Mouse (Mus musculus) liver, embryonic 14.5 days (tissue): Measurements from ENCODE around the gene Vwa7. TPM values are rescaled to one million over a fixed set of nuclear protein-coding genes. Genes with fewer than 3 reads are reported as not detected.

Source experiments
- ATAC-seq: fragments of 200-750 bp; cut with Nextera tagmentation; 2 replicates; pipeline ENCODE4 v1.8.0; 2017; ENCODE audit warnings: moderate number of reproducible peaks, mild to moderate bottlenecking, moderate library complexity; ENCODE audit not compliant: insufficient read depth
- DNase-seq, 3 experiments: peaks; one replicate each; pipeline ENCODE4 v3.0.0-alpha.2; 2012 to 2013; ENCODE audit warnings: low read depth in 3 of 3, low spot score in 3 of 3
- H3K27ac ChIP-seq: fragments of 300-500 bp; sonication (generic); 2 replicates; pipeline ENCODE4 v1.5.1; 2014; ENCODE audit warnings: moderate library complexity, mild to moderate bottlenecking, control low read depth, inconsistent platforms
- H3K27me3 ChIP-seq: fragments of 300-500 bp; sonication (generic); 2 replicates; pipeline ENCODE4 v1.6.1; 2014; ENCODE audit warnings: mild to moderate bottlenecking, low read length, moderate library complexity; ENCODE audit not compliant: control insufficient read depth, insufficient read depth
- H3K36me3 ChIP-seq: fragments of 300-500 bp; sonication (generic); replicated peaks from 2 replicates; pipeline ENCODE4 v1.6.1; 2014; ENCODE audit warnings: low read depth; ENCODE audit not compliant: control insufficient read depth, insufficient read depth
- H3K4me1 ChIP-seq, 2 experiments: fragments of 200-500 bp in 1 of 2; fragments of 300-500 bp in 1 of 2; sonication (generic) in 1 of 2; replicated peaks; 2 replicates each; pipeline ENCODE4 v1.6.1; 2012 to 2014; ENCODE audit warnings: antibody characterized with exemption in 1 of 2, inconsistent platforms in 1 of 2, low read length in 1 of 2; ENCODE audit not compliant: control insufficient read depth in 2 of 2, insufficient read depth in 2 of 2
- H3K4me2 ChIP-seq: fragments of 300-500 bp; sonication (generic); 2 replicates; pipeline ENCODE4 v1.6.1; 2014; ENCODE audit warnings: low read depth, mild to moderate bottlenecking, control low read depth, moderate library complexity
- H3K4me3 ChIP-seq, 2 experiments: fragments of 200-500 bp in 1 of 2; fragments of 300-500 bp in 1 of 2; sonication (generic) in 1 of 2; 2 replicates each; pipeline ENCODE4 v1.5.1; 2012 to 2014; ENCODE audit warnings: low read depth in 2 of 2, low read length in 2 of 2, mild to moderate bottlenecking in 2 of 2, control low read depth in 1 of 2, inconsistent platforms in 1 of 2, moderate library complexity in 1 of 2; ENCODE audit not compliant: insufficient read depth in 1 of 2
- H3K9ac ChIP-seq: fragments of 300-500 bp; sonication (generic); replicated peaks from 2 replicates; pipeline ENCODE4 v1.6.1; 2014; ENCODE audit warnings: mild to moderate bottlenecking, control low read depth, moderate library complexity
- H3K9me3 ChIP-seq: fragments of 300-500 bp; sonication (generic); 2 replicates; pipeline ENCODE4 v1.6.1; 2016; ENCODE audit warnings: low read length, mixed read lengths; ENCODE audit not compliant: control insufficient read depth
- CTCF ChIP-seq: IDR thresholded peaks from 2 replicates; pipeline ENCODE4 v1.5.1; 2016; ENCODE audit warnings: antibody characterized with exemption, low read depth, control low read depth
- EP300 ChIP-seq: IDR thresholded peaks from 2 replicates; pipeline ENCODE4 v1.6.1; 2016; ENCODE audit warnings: antibody characterized with exemption, low read depth
- WGBS: fragments of 180-500 bp; shearing (Covaris S2); extraction: QIAGEN DNeasy Blood & Tissue Kit; methylation state at CpG from one replicate; pipeline ENCODE4 v1.1.7; 2014; ENCODE audit not compliant: insufficient replicate concordance; 5-methylcytosine and 5-hydroxymethylcytosine counted together
- polyA plus RNA-seq, 2 experiments: library from polyadenylated mRNA; depleted of rRNA in 1 of 2; stranded (reverse) in 1 of 2; unstranded in 1 of 2; fragments of >200 nt; fragmentation: Nextera tagmentation in 1 of 2; extraction: Ambion mirVana in 1 of 2; gene quantifications; 2 replicates each; pipeline versions ENCODE4 v1.2.1 to v1.2.3; 2012 to 2014

Vwa7 gene
- polyA plus RNA-seq, 2 experiments: 0.18 TPM; not detected in 1

DNA sequence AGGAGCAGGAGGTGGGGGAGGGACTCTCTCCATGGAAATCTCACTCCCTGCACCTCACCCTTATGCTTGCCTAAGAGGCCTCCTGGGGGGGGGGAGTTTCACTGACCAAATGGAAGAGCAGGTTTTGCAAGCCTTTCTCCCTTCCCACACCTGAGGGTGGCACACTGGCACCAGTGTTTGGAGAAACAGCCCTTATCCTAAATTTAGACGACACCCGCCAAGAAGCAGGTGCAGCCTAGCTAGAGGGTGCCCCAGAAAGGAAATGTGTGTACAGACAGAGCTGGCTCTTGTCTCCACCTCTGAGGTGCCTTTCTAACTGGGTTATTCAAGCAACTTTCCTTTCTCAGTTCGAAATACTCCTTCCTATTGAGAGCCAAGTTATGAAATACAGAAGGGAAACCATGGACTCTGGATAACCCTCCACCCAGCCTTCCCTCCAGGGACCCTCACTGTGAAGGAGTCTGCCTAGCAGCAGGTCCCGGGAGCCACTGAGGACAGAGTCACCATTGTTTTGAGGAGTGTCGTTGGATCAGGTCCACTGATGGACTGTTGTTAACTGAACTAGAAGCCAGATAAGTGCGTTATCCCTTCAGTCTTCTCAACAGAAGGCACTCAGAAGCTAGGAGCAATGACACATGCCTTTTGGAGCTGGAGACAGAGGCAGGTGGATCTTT is 54.3 kb downstream of the Vwa7 start:
- no peak overlapping the region for H3K4me2 ChIP-seq
- 46% methylated on average over 6 of the region's 6 CpGs for WGBS
- TF ChIP-seq EP300 (no peak), CTCF (no peak)
- ATAC-seq (no peak), DNase-seq (no peak)
- H3K4me3 ChIP-seq: no peak overlapping the region
- no peak overlapping the region for H3K27ac ChIP-seq
- H3K9me3 ChIP-seq: no peaks in the 10 kb centered on the region
- no peaks in the 10 kb centered on the region for H3K36me3 ChIP-seq
- peaks cover 0 to 5% of the 10 kb centered on the region in 2 experiments; a peak in 2 of 4 replicates for H3K4me1 ChIP-seq
- H3K9ac ChIP-seq: no peak overlapping the region
- H3K27me3 ChIP-seq: peaks cover 22% of the 10 kb centered on the region

DNA sequence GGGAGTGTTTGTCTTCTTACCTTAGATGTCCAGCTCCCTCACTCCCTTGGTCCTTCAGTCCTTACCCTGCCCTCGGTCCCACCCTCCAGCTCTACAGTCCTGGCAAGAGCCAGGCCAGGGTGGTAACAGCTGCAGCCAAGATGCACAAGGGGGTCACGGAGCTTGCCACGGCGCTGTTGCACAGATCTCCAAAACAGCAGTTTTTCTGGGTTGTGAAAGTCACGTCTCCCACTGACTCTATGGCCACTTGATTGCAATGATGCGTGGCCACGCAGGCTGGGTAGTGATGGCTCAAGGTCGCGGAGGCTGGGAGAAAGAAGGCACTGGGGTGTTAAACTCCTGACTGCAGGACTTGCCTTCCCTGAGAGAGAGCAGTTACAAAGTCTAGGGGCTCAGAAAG is 55.1 kb downstream of the Vwa7 start:
- Histone ChIP-seq H3K27ac (no peak overlapping the region), H3K27me3 (peaks cover 14% of the 10 kb centered on the region), H3K4me2 (no peak overlapping the region), H3K4me3 (no peak overlapping the region), H3K9me3 (no peaks in the 10 kb centered on the region), H3K9ac (no peak overlapping the region), H3K36me3 (no peaks in the 10 kb centered on the region), H3K4me1 (0 out of 4 replicates have a peak, but pooled peaks cover 0 to 2% of the 10 kb centered on the region in 2 experiments)
- ATAC-seq: no peak
- no peak for DNase-seq
- WGBS: 76% methylated on average over 9 of the region's 9 CpGs
- TF ChIP-seq EP300 (no peak), CTCF (no peak)

- Histone ChIP-seq H3K4me3 (no peak overlapping the region), H3K27ac (no peak overlapping the region), H3K9ac (no peak overlapping the region), H3K4me2 (no peak overlapping the region), H3K9me3 (no peaks in the 10 kb centered on the region), H3K27me3 (no peaks in the 10 kb centered on the region), H3K36me3 (no peaks in the 10 kb centered on the region), H3K4me1 (peaks cover 0 to 3% of the 10 kb centered on the region in 2 experiments; a peak in 3 of 4 replicates)
- DNase-seq (no peak), ATAC-seq (no peak)
- TF ChIP-seq CTCF (no peak), EP300 (no peak)
- WGBS: 12% methylated on average over 17 of the region's 17 CpGs
Observed at GRCm38 (mm10) chr17:35074097-35074496, 57.7 kb downstream of the Vwa7 start.

Other genes with a start within 250 kb of the Vwa7 start
Only the 30 nearest of the 46 such genes appear.
- gene Zbtb12, start 137.1 kb upstream of the Vwa7 start, polyA plus RNA-seq (2012; rRNA removed): 5.1 and 6.2 TPM in 2 replicates
- 0.10 and 0.14 TPM in 2 replicates for gene Zbtb12, start 137.1 kb upstream of the Vwa7 start, polyA plus RNA-seq (2014; fragmentation: Nextera tagmentation; extraction: Ambion mirVana)
- gene Gm20547, start 134.5 kb upstream of the Vwa7 start, polyA plus RNA-seq (2012; rRNA removed): 0.02 TPM in 2 replicates
- not detected in 2 replicates for gene Gm20547, start 134.5 kb upstream of the Vwa7 start, polyA plus RNA-seq (2014; fragmentation: Nextera tagmentation; extraction: Ambion mirVana)
- 14.6 and 15.6 TPM in 2 replicates for gene C2, start 118.3 kb upstream of the Vwa7 start, polyA plus RNA-seq (2012; rRNA removed)
- 14.1 and 15.8 TPM in 2 replicates for gene C2, start 118.3 kb upstream of the Vwa7 start, polyA plus RNA-seq (2014; fragmentation: Nextera tagmentation; extraction: Ambion mirVana)
- gene Ehmt2, start 118.1 kb upstream of the Vwa7 start, polyA plus RNA-seq (2012; rRNA removed): 28.5 and 29.7 TPM in 2 replicates
- 10.2 TPM in 2 replicates for gene Ehmt2, start 118.1 kb upstream of the Vwa7 start, polyA plus RNA-seq (2014; fragmentation: Nextera tagmentation; extraction: Ambion mirVana)
- gene Slc44a4, start 102.1 kb upstream of the Vwa7 start, polyA plus RNA-seq (2012; rRNA removed): 1.0 and 1.6 TPM in 2 replicates
- 2.5 and 2.7 TPM in 2 replicates for gene Slc44a4, start 102.1 kb upstream of the Vwa7 start, polyA plus RNA-seq (2014; fragmentation: Nextera tagmentation; extraction: Ambion mirVana)
- gene Neu1, start 85.3 kb upstream of the Vwa7 start, polyA plus RNA-seq (2012; rRNA removed): 9.7 and 11.0 TPM in 2 replicates
- 10.1 and 10.4 TPM in 2 replicates for gene Neu1, start 85.3 kb upstream of the Vwa7 start, polyA plus RNA-seq (2014; fragmentation: Nextera tagmentation; extraction: Ambion mirVana)
- 1.5 and 3.5 TPM in 2 replicates for gene Hspa1b, start 57.3 kb upstream of the Vwa7 start, polyA plus RNA-seq (2012; rRNA removed)
- not detected in 2 replicates for gene Hspa1b, start 57.3 kb upstream of the Vwa7 start, polyA plus RNA-seq (2014; fragmentation: Nextera tagmentation; extraction: Ambion mirVana)
- not detected in 2 replicates for gene Gm20481, start 46.7 kb upstream of the Vwa7 start, polyA plus RNA-seq (2012; rRNA removed)
- not detected in 2 replicates for gene Gm20481, start 46.7 kb upstream of the Vwa7 start, polyA plus RNA-seq (2014; fragmentation: Nextera tagmentation; extraction: Ambion mirVana)
- 0.90 and 2.5 TPM in 2 replicates for gene Hspa1a, start 44.4 kb upstream of the Vwa7 start, polyA plus RNA-seq (2012; rRNA removed)
- 0.38 and 0.41 TPM in 2 replicates for gene Hspa1a, start 44.4 kb upstream of the Vwa7 start, polyA plus RNA-seq (2014; fragmentation: Nextera tagmentation; extraction: Ambion mirVana)
- 0.02 TPM in 1 of 2 replicates, not detected in the other for gene Hspa1l, start 43.9 kb upstream of the Vwa7 start, polyA plus RNA-seq (2012; rRNA removed)
- 0.19 and 0.25 TPM in 2 replicates for gene Hspa1l, start 43.9 kb upstream of the Vwa7 start, polyA plus RNA-seq (2014; fragmentation: Nextera tagmentation; extraction: Ambion mirVana)
- 81.5 and 121 TPM in 2 replicates for gene Lsm2, start 34.7 kb upstream of the Vwa7 start, polyA plus RNA-seq (2012; rRNA removed)
- 122 and 132 TPM in 2 replicates for gene Lsm2, start 34.7 kb upstream of the Vwa7 start, polyA plus RNA-seq (2014; fragmentation: Nextera tagmentation; extraction: Ambion mirVana)
- gene Vars, start 15.6 kb upstream of the Vwa7 start, polyA plus RNA-seq (2012; rRNA removed): 58.2 and 67.6 TPM in 2 replicates
- 61.7 and 77.3 TPM in 2 replicates for gene Vars, start 15.6 kb upstream of the Vwa7 start, polyA plus RNA-seq (2014; fragmentation: Nextera tagmentation; extraction: Ambion mirVana)
- 2.3 and 2.7 TPM in 2 replicates for gene Sapcd1, start 11.4 kb downstream of the Vwa7 start, polyA plus RNA-seq (2012; rRNA removed)
- gene Sapcd1, start 11.4 kb downstream of the Vwa7 start, polyA plus RNA-seq (2014; fragmentation: Nextera tagmentation; extraction: Ambion mirVana): 2.5 and 2.7 TPM in 2 replicates
- 3.3 and 4.3 TPM in 2 replicates for gene Msh5, start 30.2 kb downstream of the Vwa7 start, polyA plus RNA-seq (2012; rRNA removed)
- 2.3 and 2.9 TPM in 2 replicates for gene Msh5, start 30.2 kb downstream of the Vwa7 start, polyA plus RNA-seq (2014; fragmentation: Nextera tagmentation; extraction: Ambion mirVana)
- gene Clic1, start 33.4 kb downstream of the Vwa7 start, polyA plus RNA-seq (2012; rRNA removed): 76.4 and 78.0 TPM in 2 replicates
- 38.1 and 39.9 TPM in 2 replicates for gene Clic1, start 33.4 kb downstream of the Vwa7 start, polyA plus RNA-seq (2014; fragmentation: Nextera tagmentation; extraction: Ambion mirVana)
- 12.0 and 12.3 TPM in 2 replicates for gene Ddah2, start 42.5 kb downstream of the Vwa7 start, polyA plus RNA-seq (2012; rRNA removed)
- gene Ddah2, start 42.5 kb downstream of the Vwa7 start, polyA plus RNA-seq (2014; fragmentation: Nextera tagmentation; extraction: Ambion mirVana): 16.1 and 17.3 TPM in 2 replicates
- gene Ly6g6c, start 48.8 kb downstream of the Vwa7 start, polyA plus RNA-seq (2012; rRNA removed): 0.26 and 0.48 TPM in 2 replicates
- 0.24 and 0.37 TPM in 2 replicates for gene Ly6g6c, start 48.8 kb downstream of the Vwa7 start, polyA plus RNA-seq (2014; fragmentation: Nextera tagmentation; extraction: Ambion mirVana)
- gene Mpig6b, start 49.6 kb downstream of the Vwa7 start, polyA plus RNA-seq (2012; rRNA removed): 2.3 and 2.6 TPM in 2 replicates
- 4.0 and 6.6 TPM in 2 replicates for gene Mpig6b, start 49.6 kb downstream of the Vwa7 start, polyA plus RNA-seq (2014; fragmentation: Nextera tagmentation; extraction: Ambion mirVana)
- 0.08 and 0.32 TPM in 2 replicates for gene Ly6g6e, start 60.3 kb downstream of the Vwa7 start, polyA plus RNA-seq (2012; rRNA removed)
- gene Ly6g6e, start 60.3 kb downstream of the Vwa7 start, polyA plus RNA-seq (2014; fragmentation: Nextera tagmentation; extraction: Ambion mirVana): not detected in 2 replicates
- 0.95 and 1.2 TPM in 2 replicates for gene Ly6g6d, start 61.5 kb downstream of the Vwa7 start, polyA plus RNA-seq (2012; rRNA removed)
- gene Ly6g6d, start 61.5 kb downstream of the Vwa7 start, polyA plus RNA-seq (2014; fragmentation: Nextera tagmentation; extraction: Ambion mirVana): 0.28 and 0.77 TPM in 2 replicates
- gene Ly6g6f, start 69.0 kb downstream of the Vwa7 start, polyA plus RNA-seq (2012; rRNA removed): 4.1 and 5.1 TPM in 2 replicates
- 5.0 and 6.3 TPM in 2 replicates for gene Ly6g6f, start 69.0 kb downstream of the Vwa7 start, polyA plus RNA-seq (2014; fragmentation: Nextera tagmentation; extraction: Ambion mirVana)
- 29.1 and 30.0 TPM in 2 replicates for gene Abhd16a, start 72.7 kb downstream of the Vwa7 start, polyA plus RNA-seq (2012; rRNA removed)
- gene Abhd16a, start 72.7 kb downstream of the Vwa7 start, polyA plus RNA-seq (2014; fragmentation: Nextera tagmentation; extraction: Ambion mirVana): 42.3 and 44.3 TPM in 2 replicates
- not detected in 2 replicates for gene Ly6g5c, start 91.7 kb downstream of the Vwa7 start, polyA plus RNA-seq (2012; rRNA removed)
- not detected in 2 replicates for gene Ly6g5c, start 91.7 kb downstream of the Vwa7 start, polyA plus RNA-seq (2014; fragmentation: Nextera tagmentation; extraction: Ambion mirVana)
- 0.57 and 0.70 TPM in 2 replicates for gene Ly6g5b, start 98.8 kb downstream of the Vwa7 start, polyA plus RNA-seq (2012; rRNA removed)
- gene Ly6g5b, start 98.8 kb downstream of the Vwa7 start, polyA plus RNA-seq (2014; fragmentation: Nextera tagmentation; extraction: Ambion mirVana): 0.27 TPM in 1 of 2 replicates, not detected in the other
- 8.9 and 10.0 TPM in 2 replicates for gene Gpank1, start 104.9 kb downstream of the Vwa7 start, polyA plus RNA-seq (2012; rRNA removed)
- 12.2 and 12.7 TPM in 2 replicates for gene Gpank1, start 104.9 kb downstream of the Vwa7 start, polyA plus RNA-seq (2014; fragmentation: Nextera tagmentation; extraction: Ambion mirVana)
- gene Csnk2b, start 105.5 kb downstream of the Vwa7 start, polyA plus RNA-seq (2012; rRNA removed): 79.2 and 106 TPM in 2 replicates
- 127 and 142 TPM in 2 replicates for gene Csnk2b, start 105.5 kb downstream of the Vwa7 start, polyA plus RNA-seq (2014; fragmentation: Nextera tagmentation; extraction: Ambion mirVana)
- 0.75 and 1.5 TPM in 2 replicates for gene D17H6S53E, start 109.8 kb downstream of the Vwa7 start, polyA plus RNA-seq (2012; rRNA removed)
- 1.3 and 1.5 TPM in 2 replicates for gene D17H6S53E, start 109.8 kb downstream of the Vwa7 start, polyA plus RNA-seq (2014; fragmentation: Nextera tagmentation; extraction: Ambion mirVana)
- 285 and 317 TPM in 2 replicates for gene Apom, start 115.5 kb downstream of the Vwa7 start, polyA plus RNA-seq (2012; rRNA removed)
- gene Apom, start 115.5 kb downstream of the Vwa7 start, polyA plus RNA-seq (2014; fragmentation: Nextera tagmentation; extraction: Ambion mirVana): 750 and 763 TPM in 2 replicates
- 45.7 and 48.1 TPM in 2 replicates for gene Bag6, start 118.6 kb downstream of the Vwa7 start, polyA plus RNA-seq (2012; rRNA removed)
- gene Bag6, start 118.6 kb downstream of the Vwa7 start, polyA plus RNA-seq (2014; fragmentation: Nextera tagmentation; extraction: Ambion mirVana): 22.9 and 30.5 TPM in 2 replicates
- 61.4 and 67.5 TPM in 2 replicates for gene Prrc2a, start 148.3 kb downstream of the Vwa7 start, polyA plus RNA-seq (2012; rRNA removed)
- 33.4 and 46.0 TPM in 2 replicates for gene Prrc2a, start 148.3 kb downstream of the Vwa7 start, polyA plus RNA-seq (2014; fragmentation: Nextera tagmentation; extraction: Ambion mirVana)